Mouse (Mus musculus): Measurements from ENCODE around the gene Tcf20. TPM values are rescaled to one million over a fixed set of nuclear protein-coding genes. Genes with fewer than 3 reads are reported as not detected.

Gene Tcf20
- polyA plus RNA-seq, 1 experiment from 2014 or later: 15.5 TPM

- WGBS: 62% methylated on average over 7 of the region's 7 CpGs
- H3K4me1 ChIP-seq (ENCODE audit: control insufficient read depth, insufficient read depth, low read length): peaks cover 45% of the 10 kb centered on the region
These were observed 3.1 kb downstream of the Tcf20 start for GRCm38 (mm10) chr15:82984574-82984973.

GRCm38 (mm10) chr15:82984097-82984496 lies 3.6 kb downstream of the Tcf20 start:
- 48% methylated on average over 4 of the region's 4 CpGs for WGBS
- Histone ChIP-seq H3K36me3 (ENCODE audit: control insufficient read depth, insufficient read depth, low read length) (no peaks in the 10 kb centered on the region), H3K27me3 (ENCODE audit: control insufficient read depth, insufficient read depth, low read length) (0 out of 2 replicates have a peak, but pooled peaks cover 5% of the 10 kb centered on the region), H3K9me3 (ENCODE audit: control insufficient read depth, low read depth, low read length) (no peaks in the 10 kb centered on the region), H3K27ac (ENCODE audit: low read length) (peak overlapping the region; percentile 40), H3K4me3 (ENCODE audit: low read depth, low read length) (no peak overlapping the region), H3K9ac (replicated peaks; ENCODE audit: low read depth, low read length) (no peak overlapping the region; the same call in 1 of the 2 replicates), H3K4me1 (ENCODE audit: control insufficient read depth, insufficient read depth, low read length) (peaks cover 45% of the 10 kb centered on the region), H3K4me2 (replicated peaks; ENCODE audit: low read depth, low read length) (no peak overlapping the region)
- ATAC-seq (ENCODE audit: insufficient number of reproducible peaks, insufficient read depth, low FRiP score, low read depth): no peak

More at GRCm38 (mm10) chr15:82984574-82984973, 3.1 kb downstream of the Tcf20 start:
- H3K9me3 ChIP-seq (ENCODE audit: control insufficient read depth, low read depth, low read length): no peaks in the 10 kb centered on the region
- ATAC-seq (ENCODE audit: insufficient number of reproducible peaks, insufficient read depth, low FRiP score, low read depth): no peak
- no peak overlapping the region for H3K4me2 ChIP-seq (replicated peaks; ENCODE audit: low read depth, low read length)
- H3K27ac ChIP-seq (ENCODE audit: low read length): no peak overlapping the region; the same call in 1 of the 2 replicates
- H3K27me3 ChIP-seq (ENCODE audit: control insufficient read depth, insufficient read depth, low read length): 0 out of 2 replicates have a peak, but pooled peaks cover 5% of the 10 kb centered on the region
- no peak overlapping the region; the same call in 1 of the 2 replicates for H3K9ac ChIP-seq (replicated peaks; ENCODE audit: low read depth, low read length)
- H3K4me3 ChIP-seq (ENCODE audit: low read depth, low read length): no peak overlapping the region
- no peaks in the 10 kb centered on the region for H3K36me3 ChIP-seq (ENCODE audit: control insufficient read depth, insufficient read depth, low read length)

GRCm38 (mm10) chr15:82983416-82984026 lies 4.2 kb downstream of the Tcf20 start:
- Histone ChIP-seq H3K27ac (ENCODE audit: low read length) (peak overlapping the region; percentile 40), H3K9ac (replicated peaks; ENCODE audit: low read depth, low read length) (no peak overlapping the region), H3K9me3 (ENCODE audit: control insufficient read depth, low read depth, low read length) (no peaks in the 10 kb centered on the region), H3K27me3 (ENCODE audit: control insufficient read depth, insufficient read depth, low read length) (0 out of 2 replicates have a peak, but pooled peaks cover 5% of the 10 kb centered on the region), H3K4me2 (replicated peaks; ENCODE audit: low read depth, low read length) (peak overlapping the region; percentile 32), H3K36me3 (ENCODE audit: control insufficient read depth, insufficient read depth, low read length) (no peaks in the 10 kb centered on the region), H3K4me1 (ENCODE audit: control insufficient read depth, insufficient read depth, low read length) (peaks cover 42% of the 10 kb centered on the region), H3K4me3 (ENCODE audit: low read depth, low read length) (no peak overlapping the region)
- ATAC-seq (ENCODE audit: insufficient number of reproducible peaks, insufficient read depth, low FRiP score, low read depth): no peak
- WGBS: 16% methylated on average over 9 of the region's 9 CpGs

GRCm38 (mm10) chr15:82982724-82983415 lies 4.8 kb downstream of the Tcf20 start:
- no peak overlapping the region for H3K4me3 ChIP-seq (ENCODE audit: low read depth, low read length)
- no peak for ATAC-seq (ENCODE audit: insufficient number of reproducible peaks, insufficient read depth, low FRiP score, low read depth)
- H3K4me1 ChIP-seq (ENCODE audit: control insufficient read depth, insufficient read depth, low read length): peaks cover 35% of the 10 kb centered on the region

GRCm38 (mm10) chr15:82981676-82982520 lies 5.8 kb downstream of the Tcf20 start:
- H3K4me2 ChIP-seq (replicated peaks; ENCODE audit: low read depth, low read length): 0 out of 2 replicates have a peak overlapping the region, but pooled peaks have one; percentile 32

More at GRCm38 (mm10) chr15:82982724-82983415, 4.8 kb downstream of the Tcf20 start:
- H3K4me2 ChIP-seq (replicated peaks; ENCODE audit: low read depth, low read length): peak overlapping the region; percentile 32
- peak overlapping the region; percentile 40 for H3K27ac ChIP-seq (ENCODE audit: low read length)
- no peaks in the 10 kb centered on the region for H3K36me3 ChIP-seq (ENCODE audit: control insufficient read depth, insufficient read depth, low read length)
- 11% methylated on average over 18 of the region's 18 CpGs for WGBS
- no peak overlapping the region for H3K9ac ChIP-seq (replicated peaks; ENCODE audit: low read depth, low read length)
- H3K9me3 ChIP-seq (ENCODE audit: control insufficient read depth, low read depth, low read length): no peaks in the 10 kb centered on the region
- 0 out of 2 replicates have a peak, but pooled peaks cover 5% of the 10 kb centered on the region for H3K27me3 ChIP-seq (ENCODE audit: control insufficient read depth, insufficient read depth, low read length)

GRCm38 (mm10) chr15:82979531-82979930 lies 8.1 kb downstream of the Tcf20 start:
- Histone ChIP-seq H3K4me2 (replicated peaks; ENCODE audit: low read depth, low read length) (no peak overlapping the region), H3K9me3 (ENCODE audit: control insufficient read depth, low read depth, low read length) (no peaks in the 10 kb centered on the region), H3K36me3 (ENCODE audit: control insufficient read depth, insufficient read depth, low read length) (no peaks in the 10 kb centered on the region), H3K27ac (ENCODE audit: low read length) (no peak overlapping the region), H3K4me3 (ENCODE audit: low read depth, low read length) (no peak overlapping the region), H3K27me3 (ENCODE audit: control insufficient read depth, insufficient read depth, low read length) (no peaks in the 10 kb centered on the region), H3K9ac (replicated peaks; ENCODE audit: low read depth, low read length) (no peak overlapping the region), H3K4me1 (ENCODE audit: control insufficient read depth, insufficient read depth, low read length) (peaks cover 29% of the 10 kb centered on the region)
- no peak for ATAC-seq (ENCODE audit: insufficient number of reproducible peaks, insufficient read depth, low FRiP score, low read depth)
- WGBS: 96% methylated on average over 1 of the region's 1 CpGs

More at GRCm38 (mm10) chr15:82981676-82982520, 5.8 kb downstream of the Tcf20 start:
- Histone ChIP-seq H3K9ac (replicated peaks; ENCODE audit: low read depth, low read length) (no peak overlapping the region), H3K27me3 (ENCODE audit: control insufficient read depth, insufficient read depth, low read length) (0 out of 2 replicates have a peak, but pooled peaks cover 4% of the 10 kb centered on the region), H3K9me3 (ENCODE audit: control insufficient read depth, low read depth, low read length) (no peaks in the 10 kb centered on the region), H3K4me3 (ENCODE audit: low read depth, low read length) (no peak overlapping the region), H3K36me3 (ENCODE audit: control insufficient read depth, insufficient read depth, low read length) (no peaks in the 10 kb centered on the region), H3K4me1 (ENCODE audit: control insufficient read depth, insufficient read depth, low read length) (peaks cover 32% of the 10 kb centered on the region), H3K27ac (ENCODE audit: low read length) (no peak overlapping the region; the same call in 1 of the 2 replicates)
- no peak for ATAC-seq (ENCODE audit: insufficient number of reproducible peaks, insufficient read depth, low FRiP score, low read depth)
- WGBS: 36% methylated on average over 15 of the region's 15 CpGs

GRCm38 (mm10) chr15:82974471-82974870 lies 13.2 kb downstream of the Tcf20 start:
- no peaks in the 10 kb centered on the region for H3K27me3 ChIP-seq (ENCODE audit: control insufficient read depth, insufficient read depth, low read length)
- 46% methylated on average over 1 of the region's 1 CpGs for WGBS
- H3K27ac ChIP-seq (ENCODE audit: low read length): no peak overlapping the region
- no peak for ATAC-seq (ENCODE audit: insufficient number of reproducible peaks, insufficient read depth, low FRiP score, low read depth)
- H3K4me2 ChIP-seq (replicated peaks; ENCODE audit: low read depth, low read length): no peak overlapping the region
- H3K36me3 ChIP-seq (ENCODE audit: control insufficient read depth, insufficient read depth, low read length): no peaks in the 10 kb centered on the region
- peaks cover 6% of the 10 kb centered on the region for H3K4me1 ChIP-seq (ENCODE audit: control insufficient read depth, insufficient read depth, low read length)
- no peak overlapping the region for H3K4me3 ChIP-seq (ENCODE audit: low read depth, low read length)
- no peaks in the 10 kb centered on the region for H3K9me3 ChIP-seq (ENCODE audit: control insufficient read depth, low read depth, low read length)
- H3K9ac ChIP-seq (replicated peaks; ENCODE audit: low read depth, low read length): no peak overlapping the region

- WGBS: 16% methylated on average over 6 of the region's 6 CpGs
- Histone ChIP-seq H3K4me3 (ENCODE audit: low read depth, low read length) (no peak overlapping the region), H3K4me2 (replicated peaks; ENCODE audit: low read depth, low read length) (no peak overlapping the region), H3K4me1 (ENCODE audit: control insufficient read depth, insufficient read depth, low read length) (peaks cover 25% of the 10 kb centered on the region), H3K9ac (replicated peaks; ENCODE audit: low read depth, low read length) (no peak overlapping the region), H3K27ac (ENCODE audit: low read length) (peak overlapping the region; percentile 68), H3K9me3 (ENCODE audit: control insufficient read depth, low read depth, low read length) (no peaks in the 10 kb centered on the region), H3K27me3 (ENCODE audit: control insufficient read depth, insufficient read depth, low read length) (no peaks in the 10 kb centered on the region), H3K36me3 (ENCODE audit: control insufficient read depth, insufficient read depth, low read length) (no peaks in the 10 kb centered on the region)
- ATAC-seq (ENCODE audit: insufficient number of reproducible peaks, insufficient read depth, low FRiP score, low read depth): no peak
These were observed 18.4 kb downstream of the Tcf20 start for GRCm38 (mm10) chr15:82969206-82969721.

All from stomach, embryonic 14.5 days (tissue).